Mouse (Mus musculus) MEL (cell line): ENCODE data around the gene Grm5. TPM values are rescaled to one million over a fixed set of nuclear protein-coding genes. Genes with fewer than 3 reads are reported as not detected.

ENCODE experiments used
- DNase-seq: peaks from one replicate; pipeline ENCODE4 v3.0.0; 2011; ENCODE audit warnings: low read depth, low spot score
- H3K27ac ChIP-seq: 2 replicates; pipeline ENCODE4 v1.5.1; 2012; ENCODE audit warnings: low read depth, mild to moderate bottlenecking, control low read depth, low read length, moderate library complexity; ENCODE audit not compliant: control insufficient read depth
- H3K27me3 ChIP-seq, 2 experiments: fragments of 150-350 bp in 1 of 2; sonication (generic) in 1 of 2; 2 replicates each; pipeline ENCODE4 v1.6.1; 2012; ENCODE audit warnings: low read length in 2 of 2, mild to moderate bottlenecking in 2 of 2, improper control_type of control experiment in 1 of 2, moderate library complexity in 1 of 2; ENCODE audit not compliant: insufficient read depth in 2 of 2, control insufficient read depth in 1 of 2
- H3K36me3 ChIP-seq, 2 experiments: 2 replicates each; pipeline ENCODE4 v1.6.1; 2012 to 2014; ENCODE audit warnings: low read length in 2 of 2, improper control_type of control experiment in 1 of 2, inconsistent platforms in 1 of 2, mild to moderate bottlenecking in 1 of 2; ENCODE audit not compliant: insufficient read depth in 2 of 2, control insufficient read depth in 1 of 2
- H3K4me1 ChIP-seq, 2 experiments: fragments of 150-350 bp in 1 of 2; sonication (generic) in 1 of 2; 2 replicates each; pipeline ENCODE4 v1.6.1; 2012; ENCODE audit warnings: low read length in 2 of 2, improper control_type of control experiment in 1 of 2, mild to moderate bottlenecking in 1 of 2; ENCODE audit not compliant: insufficient read depth in 2 of 2, control insufficient read depth in 1 of 2
- H3K4me3 ChIP-seq, 2 experiments: fragments of 150-350 bp in 1 of 2; sonication (generic) in 1 of 2; 2 replicates each; pipeline ENCODE4 v1.5.1; 2012; ENCODE audit warnings: low read depth in 2 of 2, low read length in 2 of 2, mild to moderate bottlenecking in 2 of 2, moderate library complexity in 2 of 2, control low read depth in 1 of 2, improper control_type of control experiment in 1 of 2; ENCODE audit not compliant: control insufficient read depth in 1 of 2, insufficient read depth in 1 of 2
- H3K79me2 ChIP-seq: 2 replicates; pipeline ENCODE4 v1.6.1; 2012; ENCODE audit warnings: mild to moderate bottlenecking, low read length, moderate library complexity; ENCODE audit not compliant: control insufficient read depth, poor library complexity, insufficient read depth
- H3K9ac ChIP-seq: 2 replicates; pipeline ENCODE4 v1.6.1; 2012; ENCODE audit warnings: low read depth, mild to moderate bottlenecking, control low read depth, low read length, moderate library complexity; ENCODE audit not compliant: control insufficient read depth, poor library complexity, severe bottlenecking
- H3K9me3 ChIP-seq: fragments of 150-350 bp; sonication (generic); replicated peaks from 2 replicates; pipeline ENCODE4 v1.6.1; 2012; ENCODE audit warnings: mild to moderate bottlenecking, low read length, improper control_type of control experiment, moderate library complexity; ENCODE audit not compliant: insufficient read depth
- BHLHE40 ChIP-seq: IDR thresholded peaks from 2 replicates; pipeline ENCODE4 v1.6.1; 2012; ENCODE audit warnings: low read depth, mild to moderate bottlenecking, inconsistent platforms, low read length, improper control_type of control experiment, borderline replicate concordance
- CHD1 ChIP-seq: IDR thresholded peaks from 2 replicates; pipeline ENCODE4 v1.6.1; 2012; ENCODE audit warnings: low read depth, mild to moderate bottlenecking, inconsistent platforms, low read length, improper control_type of control experiment
- CHD2 ChIP-seq: IDR thresholded peaks from 2 replicates; pipeline ENCODE4 v1.6.1; 2011; ENCODE audit warnings: low read length, improper control_type of control experiment
- GABPA ChIP-seq: IDR thresholded peaks from 2 replicates; pipeline ENCODE4 v1.6.1; 2012; ENCODE audit warnings: low read depth, mild to moderate bottlenecking, inconsistent platforms, low read length, improper control_type of control experiment, moderate library complexity
- GATA1 ChIP-seq: IDR thresholded peaks from 2 replicates; pipeline ENCODE4 v1.6.1; 2011; ENCODE audit warnings: low read depth, low read length, improper control_type of control experiment
- JUND ChIP-seq: IDR thresholded peaks from 2 replicates; pipeline ENCODE4 v1.6.1; 2011; ENCODE audit warnings: low read depth, mild to moderate bottlenecking, improper control_type of control experiment, low read length
- KAT2A ChIP-seq: conservative IDR thresholded peaks from 2 replicates; pipeline ENCODE4 v1.6.1; 2012; ENCODE audit warnings: low read depth, low read length, improper control_type of control experiment, inconsistent platforms
- MAFK ChIP-seq: IDR thresholded peaks from 2 replicates; pipeline ENCODE4 v1.6.1; 2011; ENCODE audit warnings: low read depth, mild to moderate bottlenecking, low read length, improper control_type of control experiment, borderline replicate concordance
- MAX ChIP-seq: IDR thresholded peaks from 2 replicates; pipeline ENCODE4 v1.6.1; 2011; ENCODE audit warnings: low read length, improper control_type of control experiment
- MEF2A ChIP-seq: IDR thresholded peaks from 2 replicates; pipeline ENCODE4 v1.6.1; 2014; ENCODE audit warnings: low read depth, mild to moderate bottlenecking, inconsistent platforms, low read length, improper control_type of control experiment; ENCODE audit not compliant: poor library complexity, insufficient replicate concordance, severe bottlenecking; ENCODE audit errors: extremely low read depth
- MXI1 ChIP-seq: IDR thresholded peaks from 2 replicates; pipeline ENCODE4 v1.6.1; 2011; ENCODE audit warnings: mild to moderate bottlenecking, low read depth, low read length, improper control_type of control experiment
- NELFE ChIP-seq: IDR thresholded peaks from 2 replicates; pipeline ENCODE4 v1.6.1; 2011; ENCODE audit warnings: low read depth, low read length, improper control_type of control experiment
- POLR2A ChIP-seq, 2 experiments: IDR thresholded peaks; 2 replicates each; pipeline ENCODE4 v1.6.1; 2011 to 2012; ENCODE audit warnings: low read length in 2 of 2, mild to moderate bottlenecking in 2 of 2, control low read depth in 1 of 2, improper control_type of control experiment in 1 of 2, low read depth in 1 of 2, moderate library complexity in 1 of 2; ENCODE audit not compliant: control insufficient read depth in 1 of 2, insufficient read depth in 1 of 2, poor library complexity in 1 of 2
- POLR2AphosphoS2 ChIP-seq: IDR thresholded peaks from 2 replicates; pipeline ENCODE4 v1.6.1; 2011; ENCODE audit warnings: low read length, improper control_type of control experiment
- POLR2AphosphoS5 ChIP-seq: IDR thresholded peaks from 2 replicates; pipeline ENCODE4 v1.6.1; 2012; ENCODE audit warnings: low read depth, borderline replicate concordance, mild to moderate bottlenecking, inconsistent platforms, low read length, moderate library complexity, mixed read lengths
- RAD21 ChIP-seq: IDR thresholded peaks from 2 replicates; pipeline ENCODE4 v1.6.1; 2011; ENCODE audit warnings: mild to moderate bottlenecking, low read depth, low read length, improper control_type of control experiment
- RCOR1 ChIP-seq: IDR thresholded peaks from 2 replicates; pipeline ENCODE4 v1.6.1; 2012; ENCODE audit warnings: low read depth, mild to moderate bottlenecking, inconsistent platforms, low read length, improper control_type of control experiment
- TAL1 ChIP-seq: IDR thresholded peaks from 2 replicates; pipeline ENCODE4 v1.6.1; 2012; ENCODE audit warnings: mild to moderate bottlenecking, inconsistent platforms, low read length, moderate library complexity, mixed read lengths
- TBP ChIP-seq: IDR thresholded peaks from 2 replicates; pipeline ENCODE4 v1.8.0; 2011; ENCODE audit warnings: low read depth, low read length, improper control_type of control experiment
- UBTF ChIP-seq: IDR thresholded peaks from 2 replicates; pipeline ENCODE4 v1.6.1; 2012; ENCODE audit warnings: low read depth, mild to moderate bottlenecking, inconsistent platforms, low read length, improper control_type of control experiment, moderate library complexity, borderline replicate concordance; ENCODE audit not compliant: insufficient read depth
- ZC3H11A ChIP-seq: IDR thresholded peaks from 2 replicates; pipeline ENCODE4 v1.6.1; 2012; ENCODE audit warnings: low read depth, mild to moderate bottlenecking, inconsistent platforms, low read length, improper control_type of control experiment
- ZMIZ1 ChIP-seq: IDR thresholded peaks from 2 replicates; pipeline ENCODE4 v1.6.1; 2012; ENCODE audit warnings: low read depth, mild to moderate bottlenecking, inconsistent platforms, low read length, improper control_type of control experiment, moderate library complexity
- ZNF384 ChIP-seq: IDR thresholded peaks from 2 replicates; pipeline ENCODE4 v1.6.1; 2012; ENCODE audit warnings: low read depth, mild to moderate bottlenecking, inconsistent platforms, low read length, improper control_type of control experiment
- polyA plus RNA-seq, 2 experiments: library from polyadenylated mRNA; stranded (reverse) in 1 of 2; unstranded in 1 of 2; fragments of >175 nt in 1 of 2; fragments of >200 nt in 1 of 2; gene quantifications; 2 replicates each; pipeline versions ENCODE4 v1.2.1 to v1.2.4; 2012; ENCODE audit warnings: low replicate concordance in 2 of 2, low read depth in 1 of 2; ENCODE audit not compliant: insufficient read length in 2 of 2, insufficient read depth in 1 of 2, missing spikeins in 1 of 2
- total RNA-seq: library from RNA; depleted of rRNA; stranded (reverse); fragments of 300-350 nt; gene quantifications from 2 replicates; pipeline ENCODE4 v1.2.3, GENCODE M21; 2012

Gene Grm5
- total and polyA plus RNA-seq, 3 experiments = 0.39 to 0.46 TPM; not detected in 1

DNA sequence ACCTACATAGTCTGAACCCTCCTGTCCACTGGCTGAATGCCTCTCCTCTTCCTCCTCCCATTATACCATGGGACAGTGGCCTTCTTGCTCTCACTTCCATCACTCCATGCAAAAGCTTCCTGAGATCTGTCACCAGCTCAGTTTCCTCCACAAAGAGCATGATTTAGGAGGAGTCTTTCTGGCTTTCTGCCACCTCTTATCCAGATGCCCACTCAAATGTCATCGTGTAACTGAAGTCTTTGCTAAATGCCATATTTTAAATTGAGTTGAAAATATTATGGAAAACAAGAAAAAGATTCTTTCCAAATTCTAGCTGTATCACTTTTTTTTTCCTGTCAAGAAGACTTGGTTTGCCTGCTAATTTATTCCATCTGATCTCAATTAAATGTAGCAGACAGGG, 132.4 kb downstream of the Grm5 start:
- DNase-seq = no peak
- no peak for TF ChIP-seq TBP
- TF ChIP-seq GATA1 = no peak
- TF ChIP-seq MXI1 = no peak
- TF ChIP-seq ZC3H11A = no peak
- TF ChIP-seq POLR2AphosphoS2 = no peak
- no peak for TF ChIP-seq JUND
- no peak for TF ChIP-seq BHLHE40
- TF ChIP-seq POLR2A (IDR thresholded peaks at IDR 0.05; ENCODE audit: control insufficient read depth in 1 of 2, insufficient read depth in 1 of 2, low read depth in 1 of 2, low read length in 2 of 2, poor library complexity in 1 of 2) = no peak
- TF ChIP-seq MAFK = no peak
- Histone ChIP-seq H3K4me3 (no peak overlapping the region), H3K27me3 (no peaks in the 10 kb centered on the region), H3K4me1 (no peaks in the 10 kb centered on the region), H3K9me3 (no peaks in the 10 kb centered on the region), H3K9ac (no peak overlapping the region), H3K79me2 (no peaks in the 10 kb centered on the region), H3K36me3 (no peaks in the 10 kb centered on the region), H3K27ac (no peak overlapping the region)

GRCm38 (mm10) chr7:87718631-87719030, 134.7 kb downstream of the Grm5 start:
- Histone ChIP-seq H3K79me2 (no peaks in the 10 kb centered on the region), H3K4me1 (no peaks in the 10 kb centered on the region), H3K4me3 (no peak overlapping the region), H3K9ac (no peak overlapping the region), H3K9me3 (no peaks in the 10 kb centered on the region), H3K36me3 (no peaks in the 10 kb centered on the region), H3K27ac (no peak overlapping the region), H3K27me3 (no peaks in the 10 kb centered on the region)
- no peak for TF ChIP-seq NELFE
- TF ChIP-seq KAT2A = no peak
- no peak for TF ChIP-seq ZMIZ1
- no peak for TF ChIP-seq RAD21
- TF ChIP-seq MAX = no peak
- TF ChIP-seq TAL1 = no peak
- no peak for TF ChIP-seq MXI1
- TF ChIP-seq MEF2A = no peak
- TF ChIP-seq CHD2 = no peak
- no peak for TF ChIP-seq RCOR1
- TF ChIP-seq TBP = no peak
- no peak for TF ChIP-seq UBTF
- TF ChIP-seq POLR2AphosphoS2 = no peak
- TF ChIP-seq CHD1 = no peak
- no peak for TF ChIP-seq GABPA
- TF ChIP-seq POLR2AphosphoS5 = no peak
- no peak for TF ChIP-seq ZNF384
- DNase-seq = no peak
